Mouse (Mus musculus) C2C12 (cell line): ENCODE data around the gene Etfrf1. TPM values are rescaled to one million over a fixed set of nuclear protein-coding genes. Genes with fewer than 3 reads are reported as not detected.
A peak's percentile ranks its signal among the peaks of the same experiment; 100 is the strongest.

ENCODE experiments used
- H3K27me3 ChIP-seq: one replicate; pipeline ENCODE4 v1.6.1; 2011; ENCODE audit not compliant: control insufficient read depth, insufficient read depth, insufficient read length
- H3K36me3 ChIP-seq: one replicate; pipeline ENCODE4 v1.6.1; 2011; ENCODE audit not compliant: control insufficient read depth, insufficient read depth
- H3K4me3 ChIP-seq: one replicate; pipeline ENCODE4 v1.5.1; 2011; ENCODE audit warnings: mild to moderate bottlenecking, control low read depth; ENCODE audit not compliant: poor library complexity, insufficient read depth, severe bottlenecking
- H3K79me2 ChIP-seq: one replicate; pipeline ENCODE4 v1.6.1; 2011; ENCODE audit not compliant: control insufficient read depth, insufficient read depth
- H3K79me3 ChIP-seq: one replicate; pipeline ENCODE4 v1.6.1; 2011; ENCODE audit warnings: low read depth, control low read depth
- H3ac ChIP-seq: one replicate; pipeline ENCODE3; 2011; ENCODE audit warnings: low read depth; ENCODE audit not compliant: control insufficient read depth, insufficient read length
- CEBPB ChIP-seq: IDR thresholded peaks from one replicate; pipeline ENCODE4 v1.6.1; 2011; ENCODE audit warnings: low read depth, mild to moderate bottlenecking, control low read depth, moderate library complexity
- CTCF ChIP-seq: IDR thresholded peaks from one replicate; pipeline ENCODE4 v1.5.1; 2011; ENCODE audit not compliant: control insufficient read depth, insufficient read depth, insufficient read length
- FOSL1 ChIP-seq: IDR thresholded peaks from one replicate; pipeline ENCODE4 v1.8.0; 2011; ENCODE audit warnings: mild to moderate bottlenecking, low read length; ENCODE audit not compliant: poor library complexity, insufficient read depth, severe bottlenecking
- MAX ChIP-seq: IDR thresholded peaks from one replicate; pipeline ENCODE4 v1.6.1; 2011; ENCODE audit warnings: mild to moderate bottlenecking, control low read depth
- MYOD1 ChIP-seq: IDR thresholded peaks from one replicate; pipeline ENCODE4 v1.6.1; 2011; ENCODE audit warnings: low read depth; ENCODE audit not compliant: control insufficient read depth, insufficient read length
- MYOG ChIP-seq: IDR thresholded peaks from one replicate; pipeline ENCODE4 v1.6.1; 2011; ENCODE audit not compliant: control insufficient read depth, insufficient read length; ENCODE audit errors: extremely low read depth
- USF1 ChIP-seq: IDR thresholded peaks from one replicate; pipeline ENCODE4 v1.6.1; 2011; ENCODE audit warnings: low read depth, mild to moderate bottlenecking, control low read depth, moderate library complexity
- polyA plus RNA-seq: library from polyadenylated mRNA; unstranded; fragments of >200 nt; fragmentation: generic; extraction: Trizol; gene quantifications from one replicate; pipeline ENCODE4 v1.2.1, GENCODE M21; 2012; ENCODE audit warnings: missing spikeins

Etfrf1 gene
- polyA plus RNA-seq, 1 experiment: 4.2 TPM

DNA sequence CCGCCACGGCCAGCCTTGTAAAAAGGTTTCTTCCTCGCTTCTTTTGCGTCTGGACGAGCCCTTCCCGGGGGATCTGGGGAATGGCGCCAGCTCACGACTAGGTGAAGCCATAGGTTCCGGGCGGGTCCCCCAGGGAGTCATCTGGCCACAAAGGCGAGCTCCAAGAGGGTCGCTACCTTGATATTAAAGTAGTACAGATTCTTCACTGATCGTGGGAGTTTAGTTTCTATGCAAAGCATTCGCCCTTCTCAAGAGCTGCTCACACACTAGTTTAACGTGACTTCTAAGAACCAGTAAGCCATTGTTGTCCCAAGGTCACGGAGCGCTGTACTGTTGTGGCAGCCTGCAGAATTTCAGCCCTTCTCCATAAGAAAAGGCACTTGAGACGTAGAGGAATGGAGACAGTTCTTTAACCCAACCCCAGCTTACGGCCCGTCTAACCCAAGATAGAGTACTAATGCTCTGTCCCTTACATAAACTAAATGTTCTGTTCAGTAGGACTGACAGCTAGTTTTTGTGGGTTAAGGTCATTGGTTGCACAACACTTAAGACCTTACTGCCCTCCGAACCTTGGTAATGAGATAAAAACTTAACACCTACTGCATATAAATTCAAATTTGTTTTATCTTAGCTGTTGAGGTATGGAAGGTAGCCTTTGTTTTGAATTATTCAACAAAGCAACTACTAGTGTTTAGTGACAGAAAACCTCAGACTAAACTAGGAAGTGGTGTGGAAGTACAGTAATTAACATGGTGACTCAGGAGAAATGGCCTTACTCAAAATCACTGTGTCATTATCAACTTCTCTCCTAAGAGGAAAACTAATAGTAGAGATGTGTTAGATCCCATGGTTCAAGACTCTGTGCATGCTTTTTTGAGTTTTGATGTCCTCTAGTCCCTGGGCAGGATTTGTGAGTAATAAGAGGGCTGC lies 707 bp downstream of the Etfrf1 start:
- Histone ChIP-seq H3K79me2 (no peaks in the 10 kb centered on the region), H3ac (peak overlapping the region; percentile 93), H3K4me3 (peak overlapping the region; percentile 67), H3K36me3 (peaks cover 9% of the 10 kb centered on the region), H3K79me3 (peaks cover 2% of the 10 kb centered on the region), H3K27me3 (no peaks in the 10 kb centered on the region)
- TF ChIP-seq MYOG (no peak), CEBPB (peak; percentile 41)

DNA sequence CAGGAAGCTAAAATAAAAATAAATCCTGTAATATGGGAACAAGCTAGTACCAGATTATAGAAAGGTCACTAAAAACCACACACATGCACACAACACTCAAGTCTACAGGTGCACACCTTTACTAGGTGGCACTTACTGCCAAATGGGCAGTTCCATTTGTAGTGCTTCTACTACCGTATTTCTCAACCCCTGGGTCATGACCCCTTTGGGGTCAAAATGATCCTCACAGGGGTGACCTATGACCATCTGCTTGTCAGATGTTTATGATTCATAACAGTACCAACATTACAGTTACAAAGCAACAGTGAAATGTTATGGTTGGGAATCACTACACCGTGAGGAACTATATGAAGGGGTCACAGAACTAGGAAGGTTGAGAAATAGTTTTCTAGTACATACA lies 3.0 kb downstream of the Etfrf1 start:
- Histone ChIP-seq H3K27me3 (no peaks in the 10 kb centered on the region), H3ac (no peak overlapping the region), H3K4me3 (no peak overlapping the region), H3K79me2 (no peaks in the 10 kb centered on the region), H3K79me3 (peaks cover 2% of the 10 kb centered on the region), H3K36me3 (peaks cover 32% of the 10 kb centered on the region)
- TF ChIP-seq USF1: no peak
- TF ChIP-seq CTCF: no peak
- no peak for TF ChIP-seq MYOG
- no peak for TF ChIP-seq FOSL1
- TF ChIP-seq MAX: no peak
- no peak for TF ChIP-seq MYOD1
- TF ChIP-seq CEBPB: no peak

DNA sequence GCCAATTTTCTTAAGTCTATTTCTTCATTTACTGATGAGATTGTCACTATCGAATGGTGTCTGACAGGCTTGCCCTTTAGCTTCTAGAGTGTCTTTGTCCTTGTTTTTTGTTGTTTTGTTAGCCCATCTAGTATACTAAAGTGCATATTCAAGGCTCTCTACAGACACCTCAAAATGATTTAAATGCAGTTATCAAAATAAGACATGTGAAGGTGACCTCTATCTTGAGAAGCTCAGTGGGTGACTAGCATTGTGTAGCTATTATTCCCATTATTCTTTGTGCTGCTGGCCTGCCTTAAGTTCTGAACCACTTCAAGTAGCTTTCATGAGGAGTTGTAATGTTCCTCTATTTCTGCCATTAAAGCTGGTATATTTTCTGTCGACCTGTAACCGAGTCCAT lies 4.9 kb downstream of the Etfrf1 start:
- no peak overlapping the region for H3ac ChIP-seq
- H3K79me3 ChIP-seq: peaks cover 2% of the 10 kb centered on the region
- H3K4me3 ChIP-seq: no peak overlapping the region
- H3K36me3 ChIP-seq: peaks cover 48% of the 10 kb centered on the region
- no peaks in the 10 kb centered on the region for H3K27me3 ChIP-seq
- TF ChIP-seq MYOG (no peak), FOSL1 (no peak), CTCF (no peak), MAX (no peak), CEBPB (no peak), MYOD1 (no peak)
- H3K79me2 ChIP-seq: no peaks in the 10 kb centered on the region

DNA sequence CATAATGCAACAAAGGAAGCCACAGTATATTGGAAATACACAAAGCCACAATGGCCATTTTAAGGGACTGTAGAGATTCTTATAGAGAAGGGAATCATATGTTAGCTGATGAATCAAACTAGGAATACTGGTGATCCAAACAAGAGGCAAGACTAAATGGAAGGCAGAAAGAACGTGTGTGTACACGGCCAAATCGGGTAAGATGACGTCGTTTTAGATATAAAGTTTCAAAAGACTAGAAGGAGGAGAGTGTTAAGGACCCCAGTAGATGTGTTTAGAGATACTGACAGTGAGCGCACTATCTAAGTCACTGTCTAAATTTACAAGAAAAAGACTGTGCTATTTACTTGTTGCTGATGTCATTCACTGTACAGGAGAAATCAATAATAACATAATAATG lies 13.3 kb downstream of the Etfrf1 start:
- H3K79me2 ChIP-seq: peaks cover 33% of the 10 kb centered on the region

DNA sequence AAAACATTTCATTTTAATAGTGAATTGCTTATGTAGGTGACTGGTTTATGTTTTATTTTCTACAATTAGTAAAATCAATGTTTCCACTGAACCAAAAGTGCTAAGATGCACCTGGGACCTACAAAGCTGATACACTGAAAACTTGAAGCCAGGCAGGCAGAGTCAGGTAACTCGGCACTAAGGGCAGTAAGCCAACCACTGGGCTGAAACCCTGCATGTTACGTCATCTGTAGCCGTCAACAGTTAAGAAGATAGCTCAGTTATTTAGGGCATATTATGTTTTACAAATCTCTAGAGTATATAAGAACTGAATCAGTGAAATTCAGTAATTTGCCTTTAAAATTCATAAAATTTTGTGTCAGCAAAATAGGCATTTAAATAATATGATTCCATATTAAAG lies 15.4 kb downstream of the Etfrf1 start:
- Histone ChIP-seq H3K79me2 (peaks cover 34% of the 10 kb centered on the region), H3K4me3 (no peak overlapping the region), H3K27me3 (no peaks in the 10 kb centered on the region), H3ac (no peak overlapping the region), H3K36me3 (peaks cover 71% of the 10 kb centered on the region), H3K79me3 (peaks cover 10% of the 10 kb centered on the region)
- TF ChIP-seq CTCF: no peak

More for the DNA sequence above, 13.3 kb downstream of the Etfrf1 start:
- H3ac ChIP-seq: no peak overlapping the region
- H3K79me3 ChIP-seq: peaks cover 7% of the 10 kb centered on the region
- H3K36me3 ChIP-seq: peaks cover 66% of the 10 kb centered on the region
- H3K4me3 ChIP-seq: no peak overlapping the region
- TF ChIP-seq MYOD1 (no peak), CEBPB (no peak), FOSL1 (no peak), CTCF (no peak), USF1 (no peak), MYOG (no peak), MAX (no peak)
- H3K27me3 ChIP-seq: no peaks in the 10 kb centered on the region

DNA sequence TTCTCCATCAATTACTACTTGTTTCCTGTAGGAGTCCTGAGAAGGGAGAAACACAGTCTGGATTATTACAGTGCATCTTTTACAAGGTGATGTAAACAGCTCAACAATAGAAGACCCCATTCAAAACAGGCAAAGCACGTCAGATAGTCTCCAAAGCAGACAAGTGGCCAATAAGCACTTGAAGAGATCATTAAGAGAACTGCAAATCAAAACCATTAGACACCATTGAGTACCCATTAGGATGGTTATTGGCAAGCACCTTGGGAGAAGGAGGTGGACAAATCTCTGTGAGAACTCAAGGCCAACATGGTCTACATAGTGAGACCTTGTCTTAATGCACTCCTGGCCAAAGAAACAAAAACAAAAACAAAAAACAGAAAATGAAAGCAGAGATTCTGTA lies 23.5 kb downstream of the Etfrf1 start:
- Histone ChIP-seq H3K4me3 (no peak overlapping the region), H3K36me3 (peaks cover 60% of the 10 kb centered on the region), H3K79me3 (peaks cover 59% of the 10 kb centered on the region), H3ac (no peak overlapping the region), H3K27me3 (no peaks in the 10 kb centered on the region), H3K79me2 (peaks cover 77% of the 10 kb centered on the region)
- no peak for TF ChIP-seq USF1
- no peak for TF ChIP-seq MYOD1
- no peak for TF ChIP-seq MYOG
- TF ChIP-seq CTCF: no peak
- TF ChIP-seq MAX: no peak
- no peak for TF ChIP-seq FOSL1
- TF ChIP-seq CEBPB: no peak
